Mouse (Mus musculus) ES-E14 (cell line): ENCODE results near the gene Isl2.

ENCODE experiments used
- CHD2 ChIP-seq: IDR thresholded peaks from 2 replicates; pipeline ENCODE4 v1.6.1; 2014; ENCODE audit warnings: mild to moderate bottlenecking, low read depth, low read length, inconsistent platforms
- HCFC1 ChIP-seq: IDR thresholded peaks from 2 replicates; pipeline ENCODE4 v1.6.1; 2012; ENCODE audit warnings: low read length, inconsistent platforms, borderline replicate concordance; ENCODE audit not compliant: insufficient read depth
- MAFK ChIP-seq: IDR thresholded peaks from 2 replicates; pipeline ENCODE4 v1.6.1; 2014; ENCODE audit warnings: mild to moderate bottlenecking, low read depth, low read length, inconsistent platforms; ENCODE audit not compliant: insufficient read depth
- ZC3H11A ChIP-seq: IDR thresholded peaks from 2 replicates; pipeline ENCODE4 v1.6.1; 2012; ENCODE audit warnings: low read depth, mild to moderate bottlenecking, inconsistent platforms, low read length, borderline replicate concordance
- ZNF384 ChIP-seq: IDR thresholded peaks from 2 replicates; pipeline ENCODE4 v1.6.1; 2012; ENCODE audit warnings: low read depth, low read length, inconsistent platforms

DNA sequence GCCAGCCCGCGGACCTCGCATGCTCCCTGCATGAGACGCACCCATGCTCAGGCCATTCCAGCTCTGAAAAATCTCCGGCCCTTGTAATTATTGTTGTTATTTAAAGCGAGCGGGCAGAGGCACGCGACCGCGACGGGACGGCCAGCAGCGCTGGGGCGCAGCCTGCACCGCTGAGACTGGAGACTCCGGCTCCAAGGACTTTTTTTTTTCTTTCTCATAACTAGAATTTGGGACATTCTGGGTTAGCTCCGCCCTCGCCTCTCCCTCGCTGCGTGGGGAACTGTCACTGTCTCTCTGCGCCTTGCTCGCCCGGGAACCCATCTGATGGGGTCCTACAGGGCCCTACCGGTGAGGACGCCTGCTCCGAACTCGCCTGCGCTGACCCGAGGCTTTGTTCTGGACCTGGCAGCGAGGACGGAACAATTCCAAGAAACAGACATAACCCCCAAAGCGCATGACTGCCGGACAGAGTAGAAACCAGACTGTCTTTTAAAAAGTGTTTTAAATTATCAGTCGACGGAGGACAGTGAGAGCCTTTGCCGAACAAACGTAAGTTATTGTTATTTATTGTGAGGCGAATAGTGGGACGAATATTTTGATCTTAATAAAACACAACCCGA lies 7.2 kb downstream of the Isl2 start:
- TF ChIP-seq HCFC1 (no peak), ZNF384 (0 out of 2 replicates have a peak, but pooled peaks have one; percentile 17), CHD2 (no peak), ZC3H11A (no peak), MAFK (no peak)
